Mouse (Mus musculus): ENCODE measurements around the gene Babam1. TPM values are rescaled to one million over a fixed set of nuclear protein-coding genes. Genes with fewer than 3 reads are reported as not detected.

Babam1 gene
- polyA plus RNA-seq, 1 experiment from 2014 or later = 40.7 TPM

GRCm38 (mm10) chr8:71368366-71368765, 28.3 kb upstream of the Babam1 start:
- Histone ChIP-seq H3K4me1 (ENCODE audit: insufficient read depth) (peaks cover 22% of the 10 kb centered on the region), H3K36me3 (replicated peaks; ENCODE audit: insufficient read depth, low read length) (peaks cover 23% of the 10 kb centered on the region), H3K4me3 (ENCODE audit: low read depth, low read length) (no peak overlapping the region), H3K27ac (ENCODE audit: low read depth) (peak overlapping the region; percentile 90; the same call in 1 of the 2 replicates), H3K27me3 (ENCODE audit: insufficient read depth, low read length) (no peaks in the 10 kb centered on the region), H3K9me3 (ENCODE audit: low read length) (no peaks in the 10 kb centered on the region), H3K4me2 (ENCODE audit: low read depth, low read length) (peak overlapping the region; percentile 83; the same call in 1 of the 2 replicates), H3K9ac (replicated peaks) (no peak overlapping the region)
- no peak for TF ChIP-seq EP300 (IDR thresholded peaks at IDR 0.05; ENCODE audit: low read depth)
- no peak for TF ChIP-seq CTCF (IDR thresholded peaks at IDR 0.05; ENCODE audit: low read depth)
- DNase-seq (no peak), ATAC-seq (no peak)

GRCm38 (mm10) chr8:71369040-71369718, 27.5 kb upstream of the Babam1 start:
- Histone ChIP-seq H3K9me3 (ENCODE audit: low read length) (no peaks in the 10 kb centered on the region), H3K36me3 (replicated peaks; ENCODE audit: insufficient read depth, low read length) (peaks cover 30% of the 10 kb centered on the region), H3K27me3 (ENCODE audit: insufficient read depth, low read length) (no peaks in the 10 kb centered on the region), H3K4me1 (ENCODE audit: insufficient read depth) (peaks cover 22% of the 10 kb centered on the region), H3K27ac (ENCODE audit: low read depth) (no peak overlapping the region), H3K4me3 (ENCODE audit: low read depth, low read length) (no peak overlapping the region), H3K4me2 (ENCODE audit: low read depth, low read length) (no peak overlapping the region), H3K9ac (replicated peaks) (no peak overlapping the region)
- DNase-seq (no peak), ATAC-seq (no peak)
- WGBS (ENCODE audit: insufficient replicate concordance) = 90% methylated on average over 10 of the region's 10 CpGs
- TF ChIP-seq CTCF (IDR thresholded peaks at IDR 0.05; ENCODE audit: low read depth) (no peak), EP300 (IDR thresholded peaks at IDR 0.05; ENCODE audit: low read depth) (no peak)

- Histone ChIP-seq H3K4me2 (ENCODE audit: low read depth, low read length) (peak overlapping the region; percentile 67), H3K4me3 (ENCODE audit: low read depth, low read length) (peak overlapping the region; percentile 58), H3K9ac (replicated peaks) (peak overlapping the region; percentile 60), H3K27me3 (ENCODE audit: insufficient read depth, low read length) (no peaks in the 10 kb centered on the region), H3K27ac (ENCODE audit: low read depth) (peak overlapping the region; percentile 77), H3K9me3 (ENCODE audit: low read length) (no peaks in the 10 kb centered on the region), H3K4me1 (ENCODE audit: insufficient read depth) (peaks cover 27% of the 10 kb centered on the region), H3K36me3 (replicated peaks; ENCODE audit: insufficient read depth, low read length) (peaks cover 36% of the 10 kb centered on the region)
- WGBS (ENCODE audit: insufficient replicate concordance) = 8% methylated on average over 5 of the region's 5 CpGs
- ATAC-seq = no peak
- TF ChIP-seq EP300 (IDR thresholded peaks at IDR 0.05; ENCODE audit: low read depth) (no peak), CTCF (IDR thresholded peaks at IDR 0.05; ENCODE audit: low read depth) (no peak)
- no peak for DNase-seq
These were observed 25.9 kb upstream of the Babam1 start for GRCm38 (mm10) chr8:71370711-71371235.

GRCm38 (mm10) chr8:71371236-71371848, 25.3 kb upstream of the Babam1 start, which contains the start of gene Ocel1:
Ocel1 (plus strand) TSS chr8:71371298.
- Histone ChIP-seq H3K27ac (ENCODE audit: low read depth) (peak within 1 kb of the TSS; percentile 77), H3K36me3 (replicated peaks; ENCODE audit: insufficient read depth, low read length) (peaks cover 36% of the 10 kb centered on the region), H3K4me2 (ENCODE audit: low read depth, low read length) (peak within 1 kb of the TSS; percentile 67), H3K27me3 (ENCODE audit: insufficient read depth, low read length) (no peaks in the 10 kb centered on the region), H3K4me1 (ENCODE audit: insufficient read depth) (peaks cover 30% of the 10 kb centered on the region), H3K4me3 (ENCODE audit: low read depth, low read length) (peak within 1 kb of the TSS; percentile 58), H3K9ac (replicated peaks) (peak within 1 kb of the TSS; percentile 60), H3K9me3 (ENCODE audit: low read length) (no peaks in the 10 kb centered on the region)
- peak; percentile 89 for ATAC-seq
- DNase-seq = peak; percentile 98
- TF ChIP-seq EP300 (IDR thresholded peaks at IDR 0.05; ENCODE audit: low read depth) (no peak), CTCF (IDR thresholded peaks at IDR 0.05; ENCODE audit: low read depth) (peak; percentile 100)
- under 1% methylated on average over 67 of the region's 68 CpGs for WGBS (ENCODE audit: insufficient replicate concordance)

GRCm38 (mm10) chr8:71372427-71372826, 24.2 kb upstream of the Babam1 start:
- 86% methylated on average over 12 of the region's 12 CpGs for WGBS (ENCODE audit: insufficient replicate concordance)
- Histone ChIP-seq H3K36me3 (replicated peaks; ENCODE audit: insufficient read depth, low read length) (peaks cover 38% of the 10 kb centered on the region), H3K9me3 (ENCODE audit: low read length) (no peaks in the 10 kb centered on the region), H3K27me3 (ENCODE audit: insufficient read depth, low read length) (no peaks in the 10 kb centered on the region), H3K9ac (replicated peaks) (no peak overlapping the region), H3K4me3 (ENCODE audit: low read depth, low read length) (no peak overlapping the region), H3K4me2 (ENCODE audit: low read depth, low read length) (no peak overlapping the region), H3K4me1 (ENCODE audit: insufficient read depth) (peaks cover 33% of the 10 kb centered on the region), H3K27ac (ENCODE audit: low read depth) (no peak overlapping the region)
- ATAC-seq = no peak
- no peak for DNase-seq
- TF ChIP-seq CTCF (IDR thresholded peaks at IDR 0.05; ENCODE audit: low read depth) (no peak), EP300 (IDR thresholded peaks at IDR 0.05; ENCODE audit: low read depth) (no peak)

GRCm38 (mm10) chr8:71373000-71373399, 23.7 kb upstream of the Babam1 start:
- no peak for ATAC-seq
- 87% methylated on average over 3 of the region's 3 CpGs for WGBS (ENCODE audit: insufficient replicate concordance)

More at GRCm38 (mm10) chr8:71373000-71373399, 23.7 kb upstream of the Babam1 start:
- Histone ChIP-seq H3K4me1 (ENCODE audit: insufficient read depth) (peaks cover 30% of the 10 kb centered on the region), H3K27ac (ENCODE audit: low read depth) (no peak overlapping the region), H3K9ac (replicated peaks) (no peak overlapping the region), H3K4me3 (ENCODE audit: low read depth, low read length) (no peak overlapping the region), H3K4me2 (ENCODE audit: low read depth, low read length) (no peak overlapping the region), H3K36me3 (replicated peaks; ENCODE audit: insufficient read depth, low read length) (peaks cover 42% of the 10 kb centered on the region), H3K9me3 (ENCODE audit: low read length) (no peaks in the 10 kb centered on the region), H3K27me3 (ENCODE audit: insufficient read depth, low read length) (no peaks in the 10 kb centered on the region)
- no peak for TF ChIP-seq EP300 (IDR thresholded peaks at IDR 0.05; ENCODE audit: low read depth)
- 0 out of 2 replicates have a peak, but pooled peaks have one; percentile 5 for TF ChIP-seq CTCF (IDR thresholded peaks at IDR 0.05; ENCODE audit: low read depth)
- no peak for DNase-seq
